Comparison of ENCODE assay signal across 12 mouse cellular contexts in the genomic region with DNA sequence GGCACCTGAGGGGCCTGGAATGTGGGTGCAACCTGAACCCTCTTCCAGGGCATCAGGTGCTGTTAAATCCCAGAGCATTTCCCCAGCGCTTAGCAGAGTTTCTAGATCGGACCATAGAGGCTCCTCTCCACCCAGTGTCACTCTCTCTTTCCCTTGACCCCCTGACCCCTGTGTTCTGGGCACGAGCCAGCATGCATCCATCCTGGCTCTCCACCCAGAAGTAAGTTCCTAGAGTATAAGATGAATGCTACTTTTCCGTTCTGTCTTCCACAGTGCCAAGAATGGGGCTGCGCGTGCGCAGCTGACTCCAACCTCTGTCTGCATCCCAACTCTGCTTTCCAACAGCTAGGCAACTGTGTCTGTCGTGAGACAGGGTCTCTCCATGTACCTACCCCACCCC. TPM values are rescaled to one million over a fixed set of nuclear protein-coding genes. Genes with fewer than 3 reads are reported as not detected.
"Had no signal": no experiment of that assay in that cellular context is flagged by ENCODE, and none has a peak within 500 bp of the region (broad histone marks: within the 10 kb centered on the region; RNA-seq: fewer than 3 reads in every experiment).

No protein-coding gene starts in this region.

- H3K27me3 ChIP-seq: intestine, embryonic 15.5 days; liver, embryonic 15.5 days; midbrain, embryonic 15.5 days; neural tube, embryonic 13.5 days; stomach, embryonic 15.5 days had no signal

- H3K4me3 ChIP-seq: intestine, embryonic 15.5 days; limb, embryonic 10.5 days; liver, embryonic 15.5 days; midbrain, embryonic 15.5 days; neural tube, embryonic 13.5 days; stomach, embryonic 15.5 days had no signal

- DNase-seq: right cerebral cortex, postnatal 14 days; thymus, postnatal 4 days had no signal

- H3K4me2 ChIP-seq: hindbrain, embryonic 14.5 days; intestine, embryonic 15.5 days; liver, embryonic 11.5 days; liver, embryonic 15.5 days; midbrain, embryonic 15.5 days; neural tube, embryonic 13.5 days; stomach, embryonic 15.5 days had no signal

- H3K9me3 ChIP-seq: intestine, embryonic 15.5 days; limb, embryonic 10.5 days; liver, embryonic 15.5 days; midbrain, embryonic 15.5 days; neural tube, embryonic 13.5 days; stomach, embryonic 15.5 days had no signal

- ATAC-seq: intestine, embryonic 15.5 days; midbrain, embryonic 15.5 days had no signal

- H3K27ac ChIP-seq: hindbrain, embryonic 14.5 days; intestine, embryonic 15.5 days; limb, embryonic 10.5 days; liver, embryonic 15.5 days; midbrain, embryonic 15.5 days; neural tube, embryonic 13.5 days; stomach, embryonic 15.5 days had no signal

- H3K9ac ChIP-seq: hindbrain, embryonic 14.5 days; intestine, embryonic 15.5 days; liver, embryonic 15.5 days; midbrain, embryonic 15.5 days; neural tube, embryonic 13.5 days; stomach, embryonic 15.5 days had no signal

- H3K36me3 ChIP-seq: intestine, embryonic 15.5 days; limb, embryonic 10.5 days; liver, embryonic 15.5 days; midbrain, embryonic 15.5 days; stomach, embryonic 15.5 days had no signal

RNA-seq across cellular contexts. Expression of a gene that starts 24.0 kb away (rescaled TPM):
- total RNA-seq: megakaryocyte progenitor cell, adult 5-6 weeks; monocyte, adult 5-6 weeks had no signal
